Mouse (Mus musculus) heart, adult 9 months (tissue): ENCODE data around the gene Vmn1r95.
"Not testable (repeated sequence)": the region's sequence is repeated elsewhere in the genome, so short reads cannot be mapped to it uniquely, and the experiment has no call there.

ENCODE experiments used
- DNase-seq, 2 experiments: peaks; one replicate each; pipeline ENCODE4 v3.0.0; 2022; ENCODE audit warnings: low spot score in 2 of 2

Vmn1r95 gene

DNA sequence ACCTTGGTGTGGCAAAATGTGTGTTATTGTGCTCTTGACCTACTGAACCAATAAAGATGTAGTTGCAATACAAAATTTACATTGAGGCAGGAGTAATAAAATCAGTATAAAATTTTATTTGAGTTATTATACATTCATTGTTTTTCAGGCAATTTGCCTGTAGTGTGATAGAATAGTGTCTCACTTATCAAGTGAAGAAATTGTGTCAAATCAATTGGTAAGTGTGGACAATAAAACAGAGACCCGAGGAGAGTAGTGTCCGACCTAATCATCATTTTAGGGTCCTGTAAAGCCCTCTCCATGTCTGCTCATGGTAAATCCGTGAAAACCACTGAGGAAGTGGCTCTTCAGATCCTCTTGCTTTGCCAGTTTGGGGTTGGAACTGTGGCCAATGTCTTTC lies at the start of gene Vmn1r95:
Gene Vmn1r95, plus strand, starts transcription at position 301 of the 400 bp plus-strand sequence.
- not testable (repeated sequence) for DNase-seq

DNA sequence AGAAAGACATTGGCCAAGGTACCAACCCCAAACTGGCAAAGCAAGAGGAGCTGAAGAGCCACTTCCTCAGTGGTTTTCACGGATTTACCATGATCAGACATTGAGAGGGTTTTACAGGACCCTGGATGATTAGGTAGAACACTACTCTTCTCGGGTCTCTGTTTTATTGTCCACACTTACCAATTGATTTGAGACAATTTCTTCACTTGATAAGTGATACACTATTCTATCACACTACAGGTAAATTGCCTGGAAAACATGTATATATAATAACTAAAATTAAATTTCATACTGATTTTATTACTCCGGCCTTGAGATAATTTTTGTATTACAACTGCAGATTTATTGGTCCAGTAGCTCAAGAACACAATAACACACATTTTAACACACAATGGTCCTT lies 25.2 kb upstream of the Vmn1r95 start, which contains the start of gene Vmn1r94:
Gene Vmn1r94, minus strand, starts transcription at position 101 of the 400 bp plus-strand sequence.
- DNase-seq = not testable (repeated sequence)

DNA sequence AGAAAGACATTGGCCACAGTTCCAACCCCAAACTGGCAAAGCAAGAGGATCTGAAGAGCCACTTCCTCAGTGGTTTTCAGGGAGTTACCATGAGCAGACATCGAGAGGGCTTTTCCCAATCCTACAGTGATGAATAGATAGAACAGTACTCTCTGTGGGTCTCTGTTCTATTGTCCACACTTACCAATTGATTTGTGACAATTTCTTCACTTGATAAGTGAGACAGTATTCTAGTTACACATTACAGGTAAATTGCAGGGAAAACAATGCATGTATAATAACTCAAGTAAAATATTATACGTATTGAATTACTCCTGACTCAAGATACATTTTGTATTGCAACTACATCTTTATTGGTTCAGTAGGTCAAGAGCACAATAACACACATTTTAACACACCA lies 12.0 kb downstream of the Vmn1r95 start, which contains the start of gene Gm6164:
Gene Gm6164, minus strand, starts transcription at position 101 of the 400 bp plus-strand sequence.
- DNase-seq = not testable (repeated sequence)

DNA sequence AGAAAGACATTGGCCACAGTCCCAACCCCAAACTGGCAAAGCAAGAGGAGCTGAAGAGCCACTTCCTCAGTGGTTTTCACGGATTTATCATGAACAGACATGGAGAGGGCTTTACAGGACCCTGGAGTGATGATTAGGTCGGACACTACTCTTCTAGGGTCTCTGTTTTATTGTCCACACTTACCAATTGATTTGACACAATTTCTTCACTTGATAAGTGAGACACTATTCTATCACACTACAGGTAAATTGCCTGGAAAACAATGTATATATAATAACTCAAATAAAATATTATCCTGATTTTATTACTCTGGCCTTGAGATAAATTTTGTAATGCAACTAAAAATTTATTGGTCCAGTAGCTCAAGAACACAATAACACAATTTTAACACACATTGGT lies 40.2 kb downstream of the Vmn1r95 start, which contains the start of gene Gm4498:
Gene Gm4498, minus strand, starts transcription at position 101 of the 400 bp plus-strand sequence.
- not testable (repeated sequence) for DNase-seq
